Mouse (Mus musculus): ENCODE results near the gene Gpat2. TPM values are rescaled to one million over a fixed set of nuclear protein-coding genes. Genes with fewer than 3 reads are reported as not detected.
A peak's percentile ranks its signal among the peaks of the same experiment; 100 is the strongest.

Gene Gpat2
- total RNA-seq (2021), result under 1 TPM; 0.29 to 0.37 TPM
- long read RNA-seq, experiment 1, partial matches to known transcripts, result 0 of 1 reads
- long read RNA-seq, experiment 1, other reads (novel, unspliced or antisense), result 1 of 1 reads
- long read RNA-seq, experiment 2, partial matches to known transcripts, result 0 of 1 reads
- long read RNA-seq, experiment 2, other reads (novel, unspliced or antisense), result 1 of 1 reads

GRCm38 (mm10) chr2:127424977-127425376 lies at the start of gene Gpat2:
Gpat2 (plus strand) TSS chr2:127425199.
- TF ChIP-seq CTCF (IDR thresholded peaks at IDR 0.05), result no peak
- Histone ChIP-seq H3K27ac (no peak within 1 kb of the TSS), H3K4me3 (no peak within 1 kb of the TSS)
- DNase-seq (ENCODE audit: extremely low spot score in 1 of 2, low spot score in 2 of 2), result no peak
- intact Hi-C loops (cut with DNase I), result no loop called here

- TF ChIP-seq CTCF (IDR thresholded peaks at IDR 0.05), result peak; percentile 33
- no peak overlapping the region for H3K27ac ChIP-seq
- no peak overlapping the region for H3K4me3 ChIP-seq
- DNase-seq (ENCODE audit: extremely low spot score in 1 of 2, low spot score in 2 of 2), result no peak
- intact Hi-C loops (cut with DNase I), result no loop called here
Observed at GRCm38 (mm10) chr2:127375759-127376341, 49.1 kb upstream of the Gpat2 start.

GRCm38 (mm10) chr2:127376423-127377051 lies 48.5 kb upstream of the Gpat2 start:
- TF ChIP-seq CTCF (IDR thresholded peaks at IDR 0.05), result no peak
- no peak overlapping the region for H3K4me3 ChIP-seq
- no peak overlapping the region for H3K27ac ChIP-seq
- intact Hi-C loops (cut with DNase I), result no loop called here
- no peak for DNase-seq (ENCODE audit: extremely low spot score in 1 of 2, low spot score in 2 of 2)

GRCm38 (mm10) chr2:127377942-127378610 lies 46.9 kb upstream of the Gpat2 start:
- no peak for TF ChIP-seq CTCF (IDR thresholded peaks at IDR 0.05)
- intact Hi-C loops (cut with DNase I), result no loop called here
- H3K4me3 ChIP-seq, result no peak overlapping the region
- no peak overlapping the region for H3K27ac ChIP-seq
- no peak for DNase-seq (ENCODE audit: extremely low spot score in 1 of 2, low spot score in 2 of 2)

GRCm38 (mm10) chr2:127378611-127378990 lies 46.4 kb upstream of the Gpat2 start:
- Histone ChIP-seq H3K27ac (no peak overlapping the region), H3K4me3 (no peak overlapping the region)
- intact Hi-C loops (cut with DNase I), result no loop called here
- TF ChIP-seq CTCF (IDR thresholded peaks at IDR 0.05), result no peak
- no peak for DNase-seq (ENCODE audit: extremely low spot score in 1 of 2, low spot score in 2 of 2)

GRCm38 (mm10) chr2:127379250-127379649 lies 45.7 kb upstream of the Gpat2 start:
- DNase-seq (ENCODE audit: extremely low spot score in 1 of 2, low spot score in 2 of 2), result no peak
- TF ChIP-seq CTCF (IDR thresholded peaks at IDR 0.05), result no peak
- H3K27ac ChIP-seq, result no peak overlapping the region
- no peak overlapping the region for H3K4me3 ChIP-seq
- intact Hi-C loops (cut with DNase I), result no loop called here

- H3K4me3 ChIP-seq, result no peak overlapping the region
- DNase-seq (ENCODE audit: extremely low spot score in 1 of 2, low spot score in 2 of 2), result no peak
- intact Hi-C loops (cut with DNase I), result no loop called here
- H3K27ac ChIP-seq, result no peak overlapping the region
- no peak for TF ChIP-seq CTCF (IDR thresholded peaks at IDR 0.05)
Observed at GRCm38 (mm10) chr2:127383881-127384280, 41.1 kb upstream of the Gpat2 start.

- intact Hi-C loops (cut with DNase I), result no loop called here
- no peak for TF ChIP-seq CTCF (IDR thresholded peaks at IDR 0.05)
- no peak overlapping the region for H3K27ac ChIP-seq
- no peak overlapping the region for H3K4me3 ChIP-seq
- DNase-seq (ENCODE audit: extremely low spot score in 1 of 2, low spot score in 2 of 2), result no peak
Observed at GRCm38 (mm10) chr2:127387521-127387920, 37.5 kb upstream of the Gpat2 start.

- intact Hi-C loops (cut with DNase I), result no loop called here
- DNase-seq (ENCODE audit: extremely low spot score in 1 of 2, low spot score in 2 of 2), result no peak
- TF ChIP-seq CTCF (IDR thresholded peaks at IDR 0.05), result no peak
- Histone ChIP-seq H3K27ac (no peak overlapping the region), H3K4me3 (no peak overlapping the region)
Observed at GRCm38 (mm10) chr2:127390352-127390751, 34.6 kb upstream of the Gpat2 start.

GRCm38 (mm10) chr2:127390846-127391245 lies 34.2 kb upstream of the Gpat2 start:
- no peak for DNase-seq (ENCODE audit: extremely low spot score in 1 of 2, low spot score in 2 of 2)
- intact Hi-C loops (cut with DNase I), result no loop called here
- Histone ChIP-seq H3K27ac (no peak overlapping the region), H3K4me3 (no peak overlapping the region)
- no peak for TF ChIP-seq CTCF (IDR thresholded peaks at IDR 0.05)

GRCm38 (mm10) chr2:127391323-127391722 lies 33.7 kb upstream of the Gpat2 start:
- DNase-seq (ENCODE audit: extremely low spot score in 1 of 2, low spot score in 2 of 2), result no peak
- intact Hi-C loops (cut with DNase I), result no loop called here
- TF ChIP-seq CTCF (IDR thresholded peaks at IDR 0.05), result no peak

GRCm38 (mm10) chr2:127394606-127395161 lies 30.3 kb upstream of the Gpat2 start:
- DNase-seq (ENCODE audit: extremely low spot score in 1 of 2, low spot score in 2 of 2), result no peak
- TF ChIP-seq CTCF (IDR thresholded peaks at IDR 0.05), result no peak
- H3K27ac ChIP-seq, result no peak overlapping the region
- H3K4me3 ChIP-seq, result no peak overlapping the region
- intact Hi-C loops (cut with DNase I), result no loop called here

More at GRCm38 (mm10) chr2:127391323-127391722, 33.7 kb upstream of the Gpat2 start:
- no peak overlapping the region for H3K27ac ChIP-seq
- no peak overlapping the region for H3K4me3 ChIP-seq
